Mouse (Mus musculus) olfactory bulb, adult 2 months (tissue): Measurements from ENCODE around the gene Plvap.

Source experiments
- CTCF ChIP-seq: fragments of 200-500 bp; IDR thresholded peaks from 2 replicates; pipeline ENCODE4 v1.5.1; 2012; ENCODE audit warnings: low read depth, mild to moderate bottlenecking, low read length, moderate library complexity; ENCODE audit not compliant: insufficient read depth
- POLR2A ChIP-seq: fragments of 200-500 bp; IDR thresholded peaks from 2 replicates; pipeline ENCODE4 v1.6.1; 2012; ENCODE audit warnings: mild to moderate bottlenecking, low read depth, low read length, moderate library complexity; ENCODE audit not compliant: insufficient read depth

GRCm38 (mm10) chr8:71475702-71476075 is 35.9 kb downstream of the Plvap start:
- no peak for TF ChIP-seq POLR2A
- TF ChIP-seq CTCF: no peak
